Mouse (Mus musculus): ENCODE data around the gene Pqbp1.

The Pqbp1 gene

DNA sequence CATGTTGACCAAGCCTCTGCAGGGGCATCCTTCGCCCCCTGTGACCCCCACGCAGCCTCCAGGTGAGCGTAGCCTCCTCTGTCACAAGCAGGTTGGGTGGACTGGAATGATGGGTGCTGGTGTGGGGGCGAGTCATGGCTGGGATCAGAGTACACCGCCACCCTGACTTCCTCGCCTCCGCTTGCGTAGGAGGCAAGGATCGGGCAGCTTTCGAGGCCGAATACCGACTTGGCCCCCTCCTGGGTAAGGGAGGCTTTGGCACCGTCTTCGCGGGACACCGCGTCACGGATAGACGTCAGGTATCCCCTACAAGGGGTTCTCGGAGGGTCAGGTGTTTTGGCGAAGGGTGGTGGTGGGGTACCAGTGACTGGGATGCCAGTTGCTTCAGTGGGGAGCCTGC lies 20.6 kb downstream of the Pqbp1 start:
- no peak for DNase-seq (ENCODE audit: extremely low spot score)

DNA sequence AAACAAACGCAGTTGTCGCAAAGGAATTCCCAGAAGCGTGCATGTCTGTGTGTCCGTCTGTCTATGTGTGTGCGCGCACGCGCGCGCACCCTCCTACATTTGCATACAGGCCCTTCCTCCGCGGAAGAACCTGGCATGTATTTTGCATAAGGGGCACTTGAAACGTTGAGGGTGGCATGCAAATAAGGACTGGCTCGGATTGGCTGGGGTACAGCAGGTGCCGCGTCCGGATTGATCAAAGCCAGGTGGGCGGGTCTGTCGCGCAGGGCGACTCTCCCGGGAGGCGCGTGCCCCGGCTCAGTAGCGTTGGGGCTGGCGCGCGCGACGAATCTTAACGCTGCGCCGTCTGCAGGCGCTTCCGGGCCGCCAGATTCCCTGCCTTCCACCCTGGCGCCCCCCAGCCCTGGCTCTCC lies 21.1 kb downstream of the Pqbp1 start, which contains the start of gene Pim2:
Gene Pim2, plus strand, starts transcription at position 256 of the 413 bp plus-strand sequence.
- peak; percentile 69 for DNase-seq (ENCODE audit: extremely low spot score)

GRCm38 (mm10) chrX:7869826-7870225 lies 29.2 kb downstream of the Pqbp1 start:
- no peak for DNase-seq (ENCODE audit: extremely low spot score)

GRCm38 (mm10) chrX:7868506-7868905 lies 30.6 kb downstream of the Pqbp1 start:
- DNase-seq (ENCODE audit: extremely low spot score), result no peak

- no peak for DNase-seq (ENCODE audit: extremely low spot score)
These were observed 31.9 kb downstream of the Pqbp1 start for GRCm38 (mm10) chrX:7867141-7867540.

- DNase-seq (ENCODE audit: extremely low spot score), result no peak
These were observed 33.3 kb downstream of the Pqbp1 start for GRCm38 (mm10) chrX:7865786-7866185.

- DNase-seq (ENCODE audit: extremely low spot score), result no peak
These were observed 33.7 kb downstream of the Pqbp1 start for GRCm38 (mm10) chrX:7865343-7865742.

DNA sequence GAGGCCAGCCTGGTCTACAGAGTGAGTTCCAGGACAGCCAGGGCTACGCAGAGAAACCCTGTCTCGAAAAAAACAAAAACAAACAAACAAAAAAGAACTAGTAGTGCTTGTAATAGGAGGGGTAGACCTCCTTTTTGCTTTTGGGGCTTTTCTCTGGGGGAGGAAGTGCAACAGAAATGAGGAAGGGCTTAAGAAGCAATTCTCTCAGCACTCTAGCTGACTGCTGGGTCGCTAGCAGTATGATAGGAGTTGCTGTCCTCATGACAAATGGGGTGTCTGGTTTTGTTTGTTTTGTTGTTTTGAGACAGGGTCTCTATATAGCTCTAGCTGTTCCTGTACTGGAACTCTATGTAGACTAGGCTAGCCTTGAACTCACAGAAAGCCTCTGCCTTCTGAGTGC lies 34.5 kb downstream of the Pqbp1 start:
- DNase-seq (ENCODE audit: extremely low spot score), result no peak

DNA sequence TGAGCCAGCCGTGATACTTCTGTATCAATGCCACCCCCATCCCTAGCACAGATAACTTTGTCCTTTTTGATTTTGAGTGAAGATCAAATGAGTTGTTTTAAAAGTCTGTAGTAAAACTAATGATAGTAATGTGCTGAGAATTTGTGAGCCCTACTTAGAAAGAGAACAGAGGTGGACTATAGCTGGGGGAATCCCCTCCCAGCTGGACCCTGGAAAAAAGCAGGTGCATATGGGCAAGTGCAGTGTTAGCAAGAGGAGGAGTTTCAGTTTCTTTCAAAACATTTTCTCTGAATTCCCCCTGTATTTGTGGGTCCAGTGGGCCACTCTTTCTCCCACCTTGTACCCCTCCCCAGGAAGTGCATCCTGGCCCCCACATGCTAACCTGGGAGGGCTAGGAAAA lies 35.9 kb downstream of the Pqbp1 start:
- no peak for DNase-seq (ENCODE audit: extremely low spot score)

GRCm38 (mm10) chrX:7859191-7859753 lies 39.8 kb downstream of the Pqbp1 start:
- DNase-seq (ENCODE audit: extremely low spot score), result no peak

- no peak for DNase-seq (ENCODE audit: extremely low spot score)
These were observed 44.5 kb downstream of the Pqbp1 start for GRCm38 (mm10) chrX:7854578-7854977.

DNA sequence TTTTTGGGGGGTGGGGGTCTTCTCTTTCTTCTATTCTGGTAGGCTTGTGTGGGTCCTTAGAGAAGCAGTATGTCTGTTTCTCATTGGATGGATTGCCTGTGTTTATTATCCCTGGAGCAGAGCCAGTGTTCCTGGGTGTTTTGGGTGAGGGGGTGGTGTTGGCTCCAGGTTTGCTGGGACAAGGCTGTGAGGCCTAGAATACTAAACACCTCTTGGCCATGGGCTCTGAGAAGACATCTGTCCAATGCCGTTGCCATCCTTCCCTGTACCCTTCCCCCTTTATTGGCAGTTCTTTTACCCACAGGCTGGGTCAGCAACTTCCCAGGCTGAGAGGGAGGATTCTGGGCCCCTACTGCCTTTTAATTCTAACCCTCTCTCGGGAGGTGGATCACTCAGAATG lies 51.2 kb downstream of the Pqbp1 start:
- no peak for DNase-seq (ENCODE audit: extremely low spot score)
